Mouse (Mus musculus): ENCODE results near the gene Tcte1.

DNA sequence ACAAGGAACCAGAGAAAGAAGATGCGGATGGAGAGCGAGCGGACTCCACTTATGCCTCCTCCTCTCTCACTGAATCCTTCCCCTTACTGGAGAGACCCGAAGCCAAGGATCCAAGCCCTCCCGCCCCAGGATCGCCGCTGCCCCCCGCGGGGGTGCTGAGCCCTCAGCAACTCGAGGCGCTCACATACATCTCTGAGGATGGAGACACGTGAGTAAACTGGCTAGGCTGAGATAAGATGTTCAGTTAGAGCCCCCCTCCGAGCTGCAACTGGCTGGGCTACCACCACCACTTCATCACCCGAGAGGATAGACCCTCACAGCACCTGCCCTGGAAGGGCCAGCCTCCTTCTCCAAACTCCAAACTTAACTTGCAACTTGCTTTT is 32.9 kb downstream of the Tcte1 start:
- TF ChIP-seq CHD2 (IDR thresholded peaks at IDR 0.05; ENCODE audit: low read depth, low read length), result no peak
- no peak for TF ChIP-seq HCFC1 (IDR thresholded peaks at IDR 0.05; ENCODE audit: borderline replicate concordance, insufficient read depth, low read length)
- TF ChIP-seq ZNF384 (IDR thresholded peaks at IDR 0.05; ENCODE audit: low read depth, low read length), result no peak
- TF ChIP-seq ZC3H11A (IDR thresholded peaks at IDR 0.05; ENCODE audit: borderline replicate concordance, low read depth, low read length), result no peak
- TF ChIP-seq MAFK (IDR thresholded peaks at IDR 0.05; ENCODE audit: insufficient read depth, low read depth, low read length), result no peak

Data from ES-E14 (cell line).